Mouse (Mus musculus): Measurements from ENCODE around the gene Adam12. TPM values are rescaled to one million over a fixed set of nuclear protein-coding genes. Genes with fewer than 3 reads are reported as not detected.
A peak's percentile ranks its signal among the peaks of the same experiment; 100 is the strongest.

Adam12 gene
- polyA plus RNA-seq, 1 experiment from 2014 or later, result 3.4 TPM

- H3K4me1 ChIP-seq (ENCODE audit: control insufficient read depth, insufficient read depth, low read length), result no peaks in the 10 kb centered on the region
- no peaks in the 10 kb centered on the region for H3K27me3 ChIP-seq (ENCODE audit: control insufficient read depth, insufficient read depth, low read length)
- no peak overlapping the region for H3K4me2 ChIP-seq (ENCODE audit: low read length)
- ATAC-seq (ENCODE audit: low FRiP score, low TSS enrichment) (no peak), DNase-seq (no peak)
- H3K9me3 ChIP-seq (ENCODE audit: control insufficient read depth, low read length), result no peaks in the 10 kb centered on the region
- H3K27ac ChIP-seq (replicated peaks; ENCODE audit: low read depth, low read length), result no peak overlapping the region
- WGBS, result 25% methylated on average over 3 of the region's 3 CpGs
- no peak overlapping the region for H3K9ac ChIP-seq (replicated peaks; ENCODE audit: low read length)
- no peaks in the 10 kb centered on the region for H3K36me3 ChIP-seq (ENCODE audit: control insufficient read depth, insufficient read depth, low read length)
- no peak overlapping the region for H3K4me3 ChIP-seq (replicated peaks; ENCODE audit: low read depth, low read length)
These were observed 38.9 kb downstream of the Adam12 start for GRCm38 (mm10) chr7:134193089-134193488.

- DNase-seq, result no peak
- no peak overlapping the region for H3K4me3 ChIP-seq (replicated peaks; ENCODE audit: low read depth, low read length)
- ATAC-seq (ENCODE audit: low FRiP score, low TSS enrichment), result no peak
- H3K4me1 ChIP-seq (ENCODE audit: control insufficient read depth, insufficient read depth, low read length), result no peaks in the 10 kb centered on the region
- WGBS, result 88% methylated on average over 6 of the region's 6 CpGs
- no peak overlapping the region for H3K4me2 ChIP-seq (ENCODE audit: low read length)
- H3K27ac ChIP-seq (replicated peaks; ENCODE audit: low read depth, low read length), result no peak overlapping the region
- H3K9me3 ChIP-seq (ENCODE audit: control insufficient read depth, low read length), result no peaks in the 10 kb centered on the region
- no peaks in the 10 kb centered on the region for H3K36me3 ChIP-seq (ENCODE audit: control insufficient read depth, insufficient read depth, low read length)
- no peaks in the 10 kb centered on the region for H3K27me3 ChIP-seq (ENCODE audit: control insufficient read depth, insufficient read depth, low read length)
- no peak overlapping the region for H3K9ac ChIP-seq (replicated peaks; ENCODE audit: low read length)
These were observed 41.8 kb downstream of the Adam12 start for GRCm38 (mm10) chr7:134190101-134190500.

- WGBS, result 78% methylated on average over 6 of the region's 6 CpGs
- no peak overlapping the region for H3K27ac ChIP-seq (replicated peaks; ENCODE audit: low read depth, low read length)
- no peak overlapping the region for H3K4me3 ChIP-seq (replicated peaks; ENCODE audit: low read depth, low read length)
- H3K36me3 ChIP-seq (ENCODE audit: control insufficient read depth, insufficient read depth, low read length), result no peaks in the 10 kb centered on the region
- no peaks in the 10 kb centered on the region for H3K27me3 ChIP-seq (ENCODE audit: control insufficient read depth, insufficient read depth, low read length)
- no peak for ATAC-seq (ENCODE audit: low FRiP score, low TSS enrichment)
- H3K4me2 ChIP-seq (ENCODE audit: low read length), result no peak overlapping the region
- H3K4me1 ChIP-seq (ENCODE audit: control insufficient read depth, insufficient read depth, low read length), result no peaks in the 10 kb centered on the region
- H3K9ac ChIP-seq (replicated peaks; ENCODE audit: low read length), result no peak overlapping the region
- H3K9me3 ChIP-seq (ENCODE audit: control insufficient read depth, low read length), result no peaks in the 10 kb centered on the region
- no peak for DNase-seq
These were observed 43.4 kb downstream of the Adam12 start for GRCm38 (mm10) chr7:134188565-134188964.

GRCm38 (mm10) chr7:134187946-134188345 is 44.0 kb downstream of the Adam12 start:
- Histone ChIP-seq H3K4me2 (ENCODE audit: low read length) (no peak overlapping the region), H3K4me1 (ENCODE audit: control insufficient read depth, insufficient read depth, low read length) (no peaks in the 10 kb centered on the region), H3K9ac (replicated peaks; ENCODE audit: low read length) (no peak overlapping the region), H3K9me3 (ENCODE audit: control insufficient read depth, low read length) (no peaks in the 10 kb centered on the region), H3K27me3 (ENCODE audit: control insufficient read depth, insufficient read depth, low read length) (no peaks in the 10 kb centered on the region), H3K36me3 (ENCODE audit: control insufficient read depth, insufficient read depth, low read length) (no peaks in the 10 kb centered on the region), H3K27ac (replicated peaks; ENCODE audit: low read depth, low read length) (no peak overlapping the region), H3K4me3 (replicated peaks; ENCODE audit: low read depth, low read length) (no peak overlapping the region)
- DNase-seq (no peak), ATAC-seq (ENCODE audit: low FRiP score, low TSS enrichment) (no peak)
- WGBS, result 83% methylated on average over 1 of the region's 1 CpGs

- Histone ChIP-seq H3K27ac (replicated peaks; ENCODE audit: low read depth, low read length) (no peak overlapping the region), H3K9me3 (ENCODE audit: control insufficient read depth, low read length) (no peaks in the 10 kb centered on the region), H3K4me3 (replicated peaks; ENCODE audit: low read depth, low read length) (no peak overlapping the region), H3K27me3 (ENCODE audit: control insufficient read depth, insufficient read depth, low read length) (no peaks in the 10 kb centered on the region), H3K36me3 (ENCODE audit: control insufficient read depth, insufficient read depth, low read length) (no peaks in the 10 kb centered on the region), H3K4me2 (ENCODE audit: low read length) (no peak overlapping the region), H3K9ac (replicated peaks; ENCODE audit: low read length) (no peak overlapping the region), H3K4me1 (ENCODE audit: control insufficient read depth, insufficient read depth, low read length) (no peaks in the 10 kb centered on the region)
- 87% methylated on average over 10 of the region's 10 CpGs for WGBS
- DNase-seq (no peak), ATAC-seq (ENCODE audit: low FRiP score, low TSS enrichment) (no peak)
These were observed 45.4 kb downstream of the Adam12 start for GRCm38 (mm10) chr7:134186497-134186896.

GRCm38 (mm10) chr7:134185751-134186150 is 46.2 kb downstream of the Adam12 start:
- DNase-seq (no peak), ATAC-seq (ENCODE audit: low FRiP score, low TSS enrichment) (no peak)
- H3K27ac ChIP-seq (replicated peaks; ENCODE audit: low read depth, low read length), result no peak overlapping the region
- H3K4me1 ChIP-seq (ENCODE audit: control insufficient read depth, insufficient read depth, low read length), result no peaks in the 10 kb centered on the region
- no peak overlapping the region for H3K4me2 ChIP-seq (ENCODE audit: low read length)
- 93% methylated on average over 4 of the region's 4 CpGs for WGBS
- H3K27me3 ChIP-seq (ENCODE audit: control insufficient read depth, insufficient read depth, low read length), result no peaks in the 10 kb centered on the region
- H3K36me3 ChIP-seq (ENCODE audit: control insufficient read depth, insufficient read depth, low read length), result no peaks in the 10 kb centered on the region
- no peaks in the 10 kb centered on the region for H3K9me3 ChIP-seq (ENCODE audit: control insufficient read depth, low read length)
- H3K4me3 ChIP-seq (replicated peaks; ENCODE audit: low read depth, low read length), result no peak overlapping the region
- H3K9ac ChIP-seq (replicated peaks; ENCODE audit: low read length), result no peak overlapping the region

GRCm38 (mm10) chr7:134181717-134182116 is 50.2 kb downstream of the Adam12 start:
- 51% methylated on average over 1 of the region's 1 CpGs for WGBS
- no peak for ATAC-seq (ENCODE audit: low FRiP score, low TSS enrichment)
- no peak overlapping the region for H3K27ac ChIP-seq (replicated peaks; ENCODE audit: low read depth, low read length)

GRCm38 (mm10) chr7:134181056-134181455 is 50.9 kb downstream of the Adam12 start:
- Histone ChIP-seq H3K27me3 (ENCODE audit: control insufficient read depth, insufficient read depth, low read length) (no peaks in the 10 kb centered on the region), H3K4me1 (ENCODE audit: control insufficient read depth, insufficient read depth, low read length) (no peaks in the 10 kb centered on the region), H3K27ac (replicated peaks; ENCODE audit: low read depth, low read length) (no peak overlapping the region), H3K9ac (replicated peaks; ENCODE audit: low read length) (no peak overlapping the region), H3K9me3 (ENCODE audit: control insufficient read depth, low read length) (no peaks in the 10 kb centered on the region), H3K4me2 (ENCODE audit: low read length) (no peak overlapping the region), H3K4me3 (replicated peaks; ENCODE audit: low read depth, low read length) (no peak overlapping the region), H3K36me3 (ENCODE audit: control insufficient read depth, insufficient read depth, low read length) (no peaks in the 10 kb centered on the region)
- 55% methylated on average over 1 of the region's 1 CpGs for WGBS
- ATAC-seq (ENCODE audit: low FRiP score, low TSS enrichment) (no peak), DNase-seq (peak; percentile 65)

More at GRCm38 (mm10) chr7:134181717-134182116, 50.2 kb downstream of the Adam12 start:
- H3K4me2 ChIP-seq (ENCODE audit: low read length), result no peak overlapping the region
- H3K36me3 ChIP-seq (ENCODE audit: control insufficient read depth, insufficient read depth, low read length), result no peaks in the 10 kb centered on the region
- no peak overlapping the region for H3K9ac ChIP-seq (replicated peaks; ENCODE audit: low read length)
- no peaks in the 10 kb centered on the region for H3K27me3 ChIP-seq (ENCODE audit: control insufficient read depth, insufficient read depth, low read length)
- H3K9me3 ChIP-seq (ENCODE audit: control insufficient read depth, low read length), result no peaks in the 10 kb centered on the region
- no peak for DNase-seq
- no peak overlapping the region for H3K4me3 ChIP-seq (replicated peaks; ENCODE audit: low read depth, low read length)
- no peaks in the 10 kb centered on the region for H3K4me1 ChIP-seq (ENCODE audit: control insufficient read depth, insufficient read depth, low read length)

GRCm38 (mm10) chr7:134177051-134177450 is 54.9 kb downstream of the Adam12 start:
- DNase-seq (no peak), ATAC-seq (ENCODE audit: low FRiP score, low TSS enrichment) (no peak)
- H3K27me3 ChIP-seq (ENCODE audit: control insufficient read depth, insufficient read depth, low read length), result no peaks in the 10 kb centered on the region
- H3K4me1 ChIP-seq (ENCODE audit: control insufficient read depth, insufficient read depth, low read length), result no peaks in the 10 kb centered on the region
- no peak overlapping the region for H3K27ac ChIP-seq (replicated peaks; ENCODE audit: low read depth, low read length)
- WGBS, result 88% methylated on average over 2 of the region's 2 CpGs
- no peaks in the 10 kb centered on the region for H3K9me3 ChIP-seq (ENCODE audit: control insufficient read depth, low read length)
- no peaks in the 10 kb centered on the region for H3K36me3 ChIP-seq (ENCODE audit: control insufficient read depth, insufficient read depth, low read length)
- H3K9ac ChIP-seq (replicated peaks; ENCODE audit: low read length), result no peak overlapping the region
- H3K4me3 ChIP-seq (replicated peaks; ENCODE audit: low read depth, low read length), result no peak overlapping the region
- no peak overlapping the region for H3K4me2 ChIP-seq (ENCODE audit: low read length)

Data from midbrain, embryonic 14.5 days (tissue).